In genomic region chr2:163225302-163225701, GRCm38 (mm10) we compare ENCODE assay signal across 16 mouse cellular contexts. TPM values are rescaled to one million over a fixed set of nuclear protein-coding genes. Genes with fewer than 3 reads are reported as not detected.
DNase-seq lines count a peak whose midpoint lies in the region; ATAC-seq lines count a peak whose summit lies in the region.
"Had no signal": no experiment of that assay in that cellular context is flagged by ENCODE, and none has a peak within 500 bp of the region (broad histone marks: within the 10 kb centered on the region; RNA-seq: fewer than 3 reads in every experiment).

No protein-coding gene starts in this region.

- H3K27ac ChIP-seq in midbrain, embryonic 13.5 days, result peak overlapping the region; percentile 78
- H3K27ac ChIP-seq in midbrain, embryonic 11.5 days (ENCODE audit: low read depth, low read length), result no peak overlapping the region
- peak overlapping the region; percentile 50; the same call in 1 of the 2 replicates for H3K27ac ChIP-seq in forebrain, embryonic 12.5 days
- peak overlapping the region; percentile 49; the same call in 1 of the 2 replicates for H3K27ac ChIP-seq in forebrain, embryonic 16.5 days (ENCODE audit: low read length)
- H3K27ac ChIP-seq in midbrain, embryonic 16.5 days (ENCODE audit: low read length), result peak overlapping the region; percentile 86

- H3K27me3 ChIP-seq in midbrain, embryonic 13.5 days, result no peaks in the 10 kb centered on the region
- no peaks in the 10 kb centered on the region for H3K27me3 ChIP-seq in midbrain, embryonic 11.5 days (ENCODE audit: control insufficient read depth, insufficient read depth, low read length)
- no peaks in the 10 kb centered on the region for H3K27me3 ChIP-seq in forebrain, embryonic 12.5 days
- H3K27me3 ChIP-seq in forebrain, embryonic 16.5 days (replicated peaks; ENCODE audit: control insufficient read depth, insufficient read depth, low read length), result peaks cover 15% of the 10 kb centered on the region; the same call in 1 of the 2 replicates
- H3K27me3 ChIP-seq in midbrain, embryonic 16.5 days (ENCODE audit: control insufficient read depth, insufficient read depth, low read depth, low read length), result no peaks in the 10 kb centered on the region

- H3K9me3 ChIP-seq in midbrain, embryonic 13.5 days, result no peaks in the 10 kb centered on the region
- H3K9me3 ChIP-seq in midbrain, embryonic 11.5 days (ENCODE audit: control insufficient read depth, low read length), result no peaks in the 10 kb centered on the region
- H3K9me3 ChIP-seq in forebrain, embryonic 12.5 days, result no peaks in the 10 kb centered on the region
- H3K9me3 ChIP-seq in forebrain, embryonic 16.5 days (ENCODE audit: control insufficient read depth, low read length), result no peaks in the 10 kb centered on the region
- H3K9me3 ChIP-seq in midbrain, embryonic 16.5 days (replicated peaks; ENCODE audit: control insufficient read depth, low read length, poor library complexity, severe bottlenecking), result no peaks in the 10 kb centered on the region

- H3K4me3 ChIP-seq in midbrain, embryonic 13.5 days (replicated peaks), result no peak overlapping the region
- H3K4me3 ChIP-seq in midbrain, embryonic 11.5 days (ENCODE audit: low read depth, low read length), result no peak overlapping the region
- H3K4me3 ChIP-seq in forebrain, embryonic 12.5 days (replicated peaks), result no peak overlapping the region
- H3K4me3 ChIP-seq in forebrain, embryonic 16.5 days (replicated peaks; ENCODE audit: low read length), result no peak overlapping the region
- H3K4me3 ChIP-seq in midbrain, embryonic 16.5 days (ENCODE audit: low read depth, low read length), result no peak overlapping the region

- no peak for DNase-seq in midbrain, embryonic 11.5 days (ENCODE audit: low spot score, missing footprints)
- DNase-seq in lung, postnatal 14 days, result no peak
- no peak for DNase-seq in gastrocnemius, adult 8-10 months (ENCODE audit: low spot score in 2 of 2)
- DNase-seq: adrenal gland, postnatal 36 days; cerebellum, postnatal 10 days; gastrocnemius, postnatal 14 days; kidney, adult 8-10 months; kidney, postnatal 25 days; left cerebral cortex, postnatal 4 days; lung, adult 18-20 months; lung, postnatal 36 days; spleen, adult 18-20 months had no signal

- peak overlapping the region; percentile 5 for H3K9ac ChIP-seq in midbrain, embryonic 13.5 days (replicated peaks)
- H3K9ac ChIP-seq in midbrain, embryonic 11.5 days (ENCODE audit: low read length), result no peak overlapping the region
- no peak overlapping the region for H3K9ac ChIP-seq in forebrain, embryonic 12.5 days
- no peak overlapping the region for H3K9ac ChIP-seq in forebrain, embryonic 16.5 days (replicated peaks; ENCODE audit: low read depth, low read length)
- peak overlapping the region; percentile 52 for H3K9ac ChIP-seq in midbrain, embryonic 16.5 days (ENCODE audit: low read depth, low read length)

- WGBS in midbrain, embryonic 13.5 days, result 66% methylated on average over 15 of the region's 15 CpGs
- 87% methylated on average over 15 of the region's 15 CpGs for WGBS in midbrain, embryonic 11.5 days
- WGBS in forebrain, embryonic 12.5 days, result 73% methylated on average over 15 of the region's 15 CpGs
- WGBS in forebrain, embryonic 16.5 days, result 75% methylated on average over 15 of the region's 15 CpGs
- 63% methylated on average over 15 of the region's 15 CpGs for WGBS in midbrain, embryonic 16.5 days

- no peaks in the 10 kb centered on the region for H3K36me3 ChIP-seq in midbrain, embryonic 13.5 days
- no peaks in the 10 kb centered on the region for H3K36me3 ChIP-seq in midbrain, embryonic 11.5 days (ENCODE audit: control insufficient read depth, insufficient read depth, low read length)
- H3K36me3 ChIP-seq in forebrain, embryonic 12.5 days (replicated peaks), result no peaks in the 10 kb centered on the region
- no peaks in the 10 kb centered on the region for H3K36me3 ChIP-seq in forebrain, embryonic 16.5 days (ENCODE audit: control insufficient read depth, insufficient read depth)
- H3K36me3 ChIP-seq in midbrain, embryonic 16.5 days (ENCODE audit: control insufficient read depth, insufficient read depth, low read length), result no peaks in the 10 kb centered on the region

- ATAC-seq in midbrain, embryonic 13.5 days, result peak; percentile 28; the same call in 1 of the 2 replicates
- no peak for ATAC-seq in midbrain, embryonic 11.5 days (ENCODE audit: low FRiP score)
- ATAC-seq in forebrain, embryonic 12.5 days (ENCODE audit: low FRiP score), result no peak
- peak; percentile 15; the same call in 1 of the 2 replicates for ATAC-seq in forebrain, embryonic 16.5 days
- no peak for ATAC-seq in midbrain, embryonic 16.5 days

- peaks cover 51% of the 10 kb centered on the region for H3K4me1 ChIP-seq in midbrain, embryonic 13.5 days (replicated peaks)
- peaks cover 11% of the 10 kb centered on the region for H3K4me1 ChIP-seq in midbrain, embryonic 11.5 days (ENCODE audit: control insufficient read depth, insufficient read depth, low read length)
- peaks cover 47% of the 10 kb centered on the region for H3K4me1 ChIP-seq in forebrain, embryonic 12.5 days
- H3K4me1 ChIP-seq in forebrain, embryonic 16.5 days (replicated peaks; ENCODE audit: control insufficient read depth, insufficient read depth, low read length), result peaks cover 19% of the 10 kb centered on the region
- H3K4me1 ChIP-seq in midbrain, embryonic 16.5 days (ENCODE audit: control insufficient read depth, insufficient read depth, low read length), result peaks cover 29% of the 10 kb centered on the region

- no peak overlapping the region for H3K4me2 ChIP-seq in midbrain, embryonic 13.5 days (replicated peaks)
- no peak overlapping the region for H3K4me2 ChIP-seq in midbrain, embryonic 11.5 days
- H3K4me2 ChIP-seq in forebrain, embryonic 12.5 days, result no peak overlapping the region
- H3K4me2 ChIP-seq in forebrain, embryonic 16.5 days (ENCODE audit: low read length), result no peak overlapping the region
- H3K4me2 ChIP-seq in midbrain, embryonic 16.5 days (ENCODE audit: low read length), result peak overlapping the region; percentile 33

RNA-seq across cellular contexts. Expression of gene Tox2, which starts 22.4 kb away (rescaled TPM):
- polyA plus RNA-seq in midbrain, embryonic 13.5 days (2015; fragmentation: Nextera tagmentation; extraction: Ambion mirVana), result 38.8 and 44.2 TPM in 2 replicates
- polyA plus RNA-seq in midbrain, embryonic 11.5 days (2014; fragmentation: Nextera tagmentation; extraction: Ambion mirVana), result 37.3 and 38.2 TPM in 2 replicates
- polyA plus RNA-seq in forebrain, embryonic 12.5 days (2016; fragmentation: Nextera tagmentation; extraction: Ambion mirVana), result 27.2 and 31.6 TPM in 2 replicates
- 17.6 and 22.9 TPM in 2 replicates for polyA plus RNA-seq in forebrain, embryonic 16.5 days (2015; fragmentation: Nextera tagmentation; extraction: Ambion mirVana)
- polyA plus RNA-seq in midbrain, embryonic 16.5 days (2015; fragmentation: Nextera tagmentation; extraction: Ambion mirVana), result 54.5 and 55.3 TPM in 2 replicates
- under 1 TPM in 3 of 4 experiments, not detected in 1; 0.31 to 0.68 (median 0.62) TPM for total RNA-seq in gastrocnemius, adult 8-10 months (2022)

Comparison
In these comparisons a context has a peak if more than half of its experiments do, and no peak if none do; other contexts are left out.
1. ATAC-seq: peak in midbrain, embryonic 13.5 days (single experiment) and forebrain, embryonic 16.5 days (single experiment); none in midbrain, embryonic 11.5 days (single experiment), forebrain, embryonic 12.5 days (single experiment) and midbrain, embryonic 16.5 days (single experiment).
2. H3K9ac ChIP-seq: peak in midbrain, embryonic 13.5 days (single experiment) and midbrain, embryonic 16.5 days (single experiment); none in midbrain, embryonic 11.5 days (single experiment), forebrain, embryonic 12.5 days (single experiment) and forebrain, embryonic 16.5 days (single experiment).